Mouse (Mus musculus): ENCODE results near the gene Mif. TPM values are rescaled to one million over a fixed set of nuclear protein-coding genes. Genes with fewer than 3 reads are reported as not detected.
"Not testable (repeated sequence)": the region's sequence is repeated elsewhere in the genome, so short reads cannot be mapped to it uniquely, and the experiment has no call there.

Mif gene
- 100 to 1,000 TPM; 563 to 640 TPM for total RNA-seq (2021)
- long read RNA-seq, experiment 1, transcript Mif-202 (2 exons, 600 nt): minor isoform, 7 of 187 reads
- long read RNA-seq, experiment 1, transcript Mif-201 (3 exons, 544 nt): major isoform, 177 of 187 reads
- long read RNA-seq, experiment 1, partial matches to known transcripts: 2 of 187 reads
- long read RNA-seq, experiment 1, other reads (novel, unspliced or antisense): 1 of 187 reads
- long read RNA-seq, experiment 2, transcript Mif-202 (2 exons, 600 nt): minor isoform, 14 of 547 reads
- long read RNA-seq, experiment 2, transcript Mif-201 (3 exons, 544 nt): major isoform, 527 of 547 reads
- long read RNA-seq, experiment 2, partial matches to known transcripts: 5 of 547 reads
- long read RNA-seq, experiment 2, other reads (novel, unspliced or antisense): 1 of 547 reads

- peak; percentile 83 for DNase-seq (ENCODE audit: low spot score in 2 of 2)
Measured at GRCm38 (mm10) chr10:75859786-75860470, at the start of gene Mif. Gene Mif, minus strand, starts transcription at chr10:75860240.

DNA sequence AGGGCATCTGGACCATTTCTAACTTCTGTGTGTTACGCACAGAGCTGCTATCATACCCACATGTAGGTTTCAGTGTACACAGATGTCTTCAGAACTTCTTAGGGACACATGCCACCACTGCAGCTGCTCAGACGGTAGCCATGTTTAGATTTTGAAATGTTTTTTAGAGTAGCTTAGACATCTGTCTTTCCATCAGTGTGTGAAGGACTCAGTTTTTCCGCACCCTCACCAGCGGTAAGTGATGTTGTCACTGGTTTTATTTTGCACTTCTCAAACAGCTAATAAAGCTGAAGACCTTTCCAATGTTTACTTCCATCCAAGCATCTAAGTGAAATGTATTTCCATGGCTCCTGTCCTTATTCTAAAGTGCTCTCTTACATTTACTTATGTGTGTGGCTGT lies 46.8 kb upstream of the Mif start:
- DNase-seq (ENCODE audit: low spot score in 2 of 2): no peak

DNA sequence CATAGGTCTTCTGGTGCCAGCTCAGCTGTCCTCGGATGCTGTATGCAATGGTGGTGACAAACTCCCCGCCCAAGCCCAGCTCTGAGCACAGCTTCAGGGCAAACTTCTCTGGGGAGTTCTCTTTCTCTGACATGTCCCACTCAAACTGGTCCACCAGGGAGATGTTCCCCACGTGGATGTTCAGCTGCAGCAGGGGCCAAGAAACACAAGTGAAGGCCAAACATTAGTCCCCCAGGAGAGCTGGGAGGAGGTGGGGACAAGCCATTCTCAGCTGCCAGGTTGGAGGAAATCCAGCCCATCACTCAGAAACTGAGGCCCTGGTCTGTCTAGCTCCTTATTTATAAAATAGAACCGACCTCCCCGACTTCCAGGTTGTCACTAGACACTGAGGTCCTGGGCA lies 44.4 kb upstream of the Mif start:
- DNase-seq (ENCODE audit: low spot score in 2 of 2): no peak

GRCm38 (mm10) chr10:75898846-75899245 lies 38.8 kb upstream of the Mif start:
- DNase-seq (ENCODE audit: low spot score in 2 of 2): no peak

GRCm38 (mm10) chr10:75898039-75898564 lies 38.1 kb upstream of the Mif start:
- no peak for DNase-seq (ENCODE audit: low spot score in 2 of 2)

DNA sequence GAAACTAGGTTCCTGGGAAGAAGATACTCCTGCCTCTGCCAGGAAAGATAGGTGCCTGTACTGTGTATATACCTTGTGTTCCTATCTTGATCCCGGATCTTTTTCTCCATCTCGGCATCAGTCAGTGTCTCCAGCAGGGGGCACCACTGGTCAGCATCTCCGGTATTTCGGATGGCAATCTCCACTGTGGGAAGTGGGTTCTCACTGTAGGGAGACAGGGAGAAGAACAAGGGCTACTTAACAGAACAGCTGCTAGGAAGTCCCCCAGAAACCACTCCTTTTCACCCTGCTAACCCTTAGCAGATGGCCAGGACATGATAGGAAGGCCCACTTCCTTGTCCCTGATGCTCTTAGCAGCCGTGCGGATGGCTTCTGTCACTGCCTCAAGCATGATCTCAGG lies 37.3 kb upstream of the Mif start:
- DNase-seq (ENCODE audit: low spot score in 2 of 2): peak; percentile 54 to 75

DNA sequence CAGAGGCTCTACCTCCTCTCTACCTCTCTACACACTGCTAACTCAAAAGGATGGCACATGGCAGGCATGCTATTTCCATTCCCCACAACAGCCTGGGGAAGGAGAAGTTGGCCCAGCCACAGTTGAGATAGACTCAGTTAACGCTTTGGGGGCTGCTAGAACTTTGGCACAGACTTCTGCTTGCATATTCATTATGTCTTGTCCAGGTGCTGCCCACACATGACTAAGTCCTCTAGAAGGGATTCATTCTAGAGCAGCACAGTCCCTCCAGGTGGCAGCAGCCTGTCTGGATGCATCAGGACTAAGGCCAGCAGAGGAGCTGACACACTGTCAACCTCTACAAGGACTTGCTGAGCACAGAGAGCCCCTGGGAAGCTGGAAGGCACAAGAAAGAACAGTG lies 36.2 kb upstream of the Mif start:
- peak; percentile 24 to 47 for DNase-seq (ENCODE audit: low spot score in 2 of 2)

DNA sequence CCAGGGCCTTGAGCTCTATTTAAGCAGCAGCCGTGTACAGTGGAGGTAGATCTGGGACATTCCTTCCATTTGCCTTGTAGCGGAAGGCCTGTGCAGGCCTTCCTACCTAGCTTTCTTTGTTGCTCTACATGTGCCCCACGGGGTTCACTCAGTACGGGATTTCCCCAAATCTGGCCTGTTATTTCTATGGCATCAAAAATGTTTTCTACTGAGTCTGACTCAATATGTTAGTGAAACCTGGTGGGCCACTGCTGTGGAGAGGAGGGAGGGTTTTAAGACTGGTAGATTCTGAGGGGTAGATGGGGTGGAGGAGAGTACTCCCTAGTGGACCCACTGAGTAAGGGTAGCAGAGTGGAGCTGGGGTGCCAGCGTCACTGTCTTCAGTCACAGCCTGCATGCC lies 35.7 kb upstream of the Mif start:
- no peak for DNase-seq (ENCODE audit: low spot score in 2 of 2)

- DNase-seq (ENCODE audit: low spot score in 2 of 2): no peak
Measured at GRCm38 (mm10) chr10:75894601-75895000, 34.6 kb upstream of the Mif start.

- peak; percentile 91 to 97 for DNase-seq (ENCODE audit: low spot score in 2 of 2)
Measured at GRCm38 (mm10) chr10:75893089-75893750, 33.2 kb upstream of the Mif start, which contains the start of gene Derl3. Gene Derl3, plus strand, starts transcription at chr10:75893413.

- no peak for DNase-seq (ENCODE audit: low spot score in 2 of 2)
Measured at GRCm38 (mm10) chr10:75889406-75890153, 29.5 kb upstream of the Mif start.

- not testable (repeated sequence) for DNase-seq (ENCODE audit: low spot score in 2 of 2)
Measured at GRCm38 (mm10) chr10:75887504-75887903, 27.5 kb upstream of the Mif start.

GRCm38 (mm10) chr10:75884742-75885141 lies 24.7 kb upstream of the Mif start:
- no peak for DNase-seq (ENCODE audit: low spot score in 2 of 2)

GRCm38 (mm10) chr10:75883232-75883552 lies 23.2 kb upstream of the Mif start:
- DNase-seq (ENCODE audit: low spot score in 2 of 2): peak; percentile 70 to 82

- no peak for DNase-seq (ENCODE audit: low spot score in 2 of 2)
Measured at GRCm38 (mm10) chr10:75882433-75883231, 22.6 kb upstream of the Mif start.

GRCm38 (mm10) chr10:75881578-75882432 lies 21.8 kb upstream of the Mif start:
- no peak for DNase-seq (ENCODE audit: low spot score in 2 of 2)

DNA sequence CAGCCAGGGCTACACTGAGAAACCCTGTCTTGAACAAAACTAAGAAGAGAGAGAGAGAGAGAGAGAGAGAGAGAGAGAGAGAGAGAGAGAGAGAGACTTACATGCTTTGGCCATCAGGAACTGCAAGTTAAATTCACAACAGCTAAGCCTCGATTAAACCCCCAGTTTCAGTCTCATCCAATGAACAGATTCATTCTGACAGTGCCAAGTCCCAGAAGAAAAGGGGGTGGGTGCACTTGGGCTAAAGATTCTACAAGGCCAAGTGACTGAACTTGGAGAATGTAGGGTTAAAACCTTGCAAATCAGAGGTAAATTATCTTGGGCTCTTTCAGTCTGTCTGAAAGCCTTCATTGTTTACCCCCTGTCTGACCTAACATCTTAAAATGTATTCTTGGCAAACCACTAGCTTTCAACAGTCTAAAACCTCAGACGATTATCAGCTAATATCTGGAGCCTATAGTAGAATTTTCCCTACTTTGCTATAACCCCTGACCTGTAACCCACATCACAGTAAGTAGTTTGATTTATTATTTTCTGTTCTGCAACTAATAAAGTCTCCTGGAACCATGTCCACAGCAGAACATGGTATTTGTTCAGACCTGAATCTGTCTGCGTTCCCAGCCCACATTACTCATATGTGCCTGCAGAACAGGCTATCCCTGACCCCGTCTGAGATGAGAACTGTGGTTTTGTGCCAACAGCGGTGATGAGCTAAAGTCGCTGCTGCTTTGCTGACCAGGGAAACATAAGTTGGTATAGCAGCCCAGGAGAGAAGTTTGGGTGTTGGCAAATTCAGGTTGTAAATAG lies 20.9 kb upstream of the Mif start:
- no peak for DNase-seq (ENCODE audit: low spot score in 2 of 2)

DNA sequence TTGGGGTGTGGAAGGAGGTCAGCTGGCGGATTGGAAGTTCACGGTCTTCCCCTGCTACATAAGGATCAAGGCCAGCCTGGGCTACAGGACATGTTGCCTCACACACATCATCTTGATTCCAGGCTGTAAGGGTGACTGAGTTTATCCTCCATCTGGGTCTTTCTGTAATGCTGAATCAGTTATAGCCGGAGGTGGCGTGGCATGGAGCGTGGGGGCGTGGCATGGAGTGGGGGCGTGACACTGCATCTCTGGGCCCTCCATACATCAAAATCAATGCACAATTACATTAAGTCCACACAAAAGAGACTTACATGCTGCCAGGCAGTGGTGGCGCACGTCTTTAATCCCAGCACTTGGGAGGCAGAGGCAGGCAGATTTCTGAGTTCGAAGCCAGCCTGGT lies 20.3 kb upstream of the Mif start:
- no peak for DNase-seq (ENCODE audit: low spot score in 2 of 2)

GRCm38 (mm10) chr10:75878836-75879235 lies 18.8 kb upstream of the Mif start:
- DNase-seq (ENCODE audit: low spot score in 2 of 2): no peak
